Mouse (Mus musculus) CD4-positive helper T cell, adult 2 months (primary cell): ENCODE results near the gene Slc30a6.

Experiments
- DNase-seq: peaks from one replicate; pipeline ENCODE4 v3.0.0-alpha.2; 2012; ENCODE audit warnings: low read depth, missing footprints, low spot score

Slc30a6 gene

GRCm38 (mm10) chr17:74395383-74396065 lies at the start of gene Slc30a6:
Gene Slc30a6 (plus strand): TSS chr17:74395608.
- peak; percentile 96 for DNase-seq

- peak; percentile 11 for DNase-seq
Measured at GRCm38 (mm10) chr17:74363592-74363991, 31.8 kb upstream of the Slc30a6 start.

DNA sequence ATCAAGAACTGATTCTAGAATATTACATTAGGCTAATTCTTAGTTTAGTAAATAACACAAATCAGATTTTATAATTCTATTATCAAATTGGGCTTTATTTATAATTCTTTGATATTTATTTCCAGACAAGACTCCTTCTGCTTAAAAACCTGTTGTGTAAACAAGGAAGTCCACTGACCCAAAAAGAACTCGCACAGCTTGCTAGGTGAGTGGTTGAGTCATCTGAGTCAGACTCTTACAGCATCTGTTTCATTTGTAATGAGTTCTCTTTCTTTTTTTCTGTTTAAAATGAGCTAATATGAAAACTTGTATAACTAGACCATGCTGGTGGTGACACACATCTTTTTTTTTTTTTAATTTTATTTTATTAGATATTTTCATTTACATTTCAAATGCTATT lies 18.5 kb upstream of the Slc30a6 start:
- no peak for DNase-seq

DNA sequence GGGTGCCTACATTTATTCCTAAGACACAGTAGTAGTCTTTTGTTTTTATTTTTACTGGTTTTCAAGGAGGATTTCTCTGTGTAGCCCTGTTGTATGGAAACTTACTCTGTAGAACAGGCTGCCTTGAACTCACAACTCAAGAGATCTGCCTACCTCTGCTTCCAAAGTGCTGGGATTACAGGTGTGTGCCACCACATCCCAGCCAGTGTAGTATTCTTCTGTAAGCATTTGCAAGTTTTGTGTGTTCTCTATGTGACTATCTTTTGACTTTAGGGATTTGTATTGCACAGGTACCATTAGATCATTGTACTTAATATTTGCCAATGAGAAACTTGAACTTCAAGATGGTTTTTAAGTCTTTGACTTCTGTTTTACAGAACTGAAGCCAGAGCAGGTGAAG lies 8.8 kb upstream of the Slc30a6 start:
- DNase-seq = no peak

DNA sequence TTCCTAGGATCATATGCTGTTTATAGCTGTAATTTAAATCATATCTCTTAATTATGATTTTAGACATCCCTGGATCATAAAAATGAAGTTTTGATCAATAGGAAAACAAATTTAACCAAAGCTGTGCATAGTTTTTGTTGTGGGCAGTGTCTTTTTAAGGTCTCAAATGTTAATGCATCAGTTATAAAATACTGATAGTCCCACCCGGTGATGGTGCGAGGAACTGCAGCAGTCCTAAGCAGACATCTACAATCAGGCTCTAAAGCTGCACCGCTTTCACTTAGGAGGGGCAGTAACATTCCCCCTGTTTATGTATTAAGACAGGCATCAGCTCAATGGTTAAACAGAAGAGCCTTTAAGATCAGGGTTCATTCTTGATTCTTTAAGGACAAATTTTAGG lies 5.6 kb upstream of the Slc30a6 start:
- no peak for DNase-seq

- DNase-seq = no peak
Measured at GRCm38 (mm10) chr17:74394381-74394780, 1.0 kb upstream of the Slc30a6 start.

GRCm38 (mm10) chr17:74394855-74395254 lies 553 bp upstream of the Slc30a6 start:
- peak; percentile 54 for DNase-seq

GRCm38 (mm10) chr17:74396766-74397165 lies 1.4 kb downstream of the Slc30a6 start:
- no peak for DNase-seq

DNA sequence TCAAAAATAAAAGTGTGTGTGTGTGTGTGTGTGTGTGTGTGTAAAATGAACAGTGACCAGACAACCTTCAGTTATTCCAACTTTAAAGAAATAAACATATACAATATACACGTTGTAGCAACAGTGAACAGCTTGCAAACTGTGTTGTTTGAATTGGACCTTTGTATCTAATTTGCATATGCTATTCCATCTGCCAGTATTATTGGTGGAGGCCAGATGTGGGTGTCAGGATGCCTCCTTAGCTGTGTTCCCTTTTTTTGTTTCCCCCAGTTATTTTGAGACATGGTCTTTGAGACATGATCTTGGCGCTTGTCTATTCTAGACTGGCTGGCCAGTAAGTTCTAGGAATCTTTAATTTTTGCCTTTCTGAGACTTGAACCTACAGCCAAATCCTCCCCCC lies 1.8 kb downstream of the Slc30a6 start:
- DNase-seq = no peak

GRCm38 (mm10) chr17:74402486-74403222 lies 7.2 kb downstream of the Slc30a6 start:
- DNase-seq = no peak

- DNase-seq = no peak
Measured at GRCm38 (mm10) chr17:74406487-74406886, 11.1 kb downstream of the Slc30a6 start.

- peak; percentile 17 for DNase-seq
Measured at GRCm38 (mm10) chr17:74409722-74410121, 14.3 kb downstream of the Slc30a6 start.

DNA sequence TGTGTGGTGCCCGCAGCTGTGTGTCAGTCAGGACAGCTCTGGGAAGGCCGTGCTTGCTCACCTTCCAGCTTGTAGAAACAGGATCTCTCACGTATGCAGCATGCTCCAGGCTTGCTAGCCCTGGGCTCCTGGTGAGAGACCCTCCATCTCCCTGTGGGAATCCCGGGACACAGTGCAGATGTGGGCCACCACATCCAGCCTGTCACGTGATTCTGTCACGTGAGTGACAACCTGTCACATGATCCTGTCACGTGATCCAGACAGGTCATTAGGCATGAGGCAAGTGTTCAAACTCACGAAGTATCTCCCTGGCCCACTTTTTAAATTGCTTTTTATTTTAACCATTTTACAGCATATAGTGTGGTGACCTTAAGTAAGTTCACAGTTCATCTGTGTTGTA lies 17.9 kb downstream of the Slc30a6 start:
- DNase-seq = no peak

- no peak for DNase-seq
Measured at GRCm38 (mm10) chr17:74414671-74415070, 19.3 kb downstream of the Slc30a6 start.

DNA sequence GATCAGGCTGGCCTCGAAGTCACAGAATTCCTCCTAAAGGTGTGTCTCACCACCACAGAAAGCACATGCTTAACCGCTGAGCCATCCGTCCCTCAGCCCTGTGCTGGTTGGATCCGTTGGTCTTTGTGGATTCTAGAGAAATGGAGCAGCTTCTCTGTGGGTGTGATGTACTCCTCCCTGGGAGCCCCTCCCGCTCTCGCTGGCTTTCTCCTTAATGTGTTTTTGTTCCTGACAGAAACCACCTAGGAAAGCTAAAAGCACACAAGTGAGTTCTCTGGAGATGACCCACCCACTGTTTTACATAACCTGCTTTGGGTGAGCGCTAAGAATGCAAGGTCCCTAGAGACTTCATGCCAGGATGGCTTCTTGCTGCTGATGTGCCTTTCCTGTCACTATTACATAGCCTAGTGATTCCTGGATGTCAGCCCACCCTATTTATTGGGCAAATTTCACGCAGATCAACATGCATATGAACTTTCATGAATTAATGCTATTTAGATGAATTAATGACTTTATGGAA lies 21.5 kb downstream of the Slc30a6 start:
- DNase-seq = no peak

DNA sequence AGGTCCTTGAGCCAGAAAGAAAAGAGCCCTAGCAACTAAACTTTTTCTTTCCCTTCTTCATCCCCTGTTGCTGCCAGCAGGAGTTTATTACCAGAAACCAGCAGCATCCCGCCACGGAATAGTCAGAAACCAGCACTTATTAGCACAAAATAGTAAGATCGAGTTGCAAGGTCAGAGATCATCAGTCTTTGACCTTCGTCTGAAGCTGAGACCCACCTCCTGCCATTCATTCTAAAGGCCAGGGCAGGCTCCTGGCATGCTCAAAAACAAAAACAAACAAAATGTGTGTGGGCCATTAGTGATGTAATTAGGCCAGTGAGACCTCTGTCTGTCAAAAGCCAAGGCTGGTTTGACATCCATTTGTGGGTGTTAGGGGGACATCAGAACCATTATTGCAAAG lies 22.8 kb downstream of the Slc30a6 start:
- DNase-seq = no peak

DNA sequence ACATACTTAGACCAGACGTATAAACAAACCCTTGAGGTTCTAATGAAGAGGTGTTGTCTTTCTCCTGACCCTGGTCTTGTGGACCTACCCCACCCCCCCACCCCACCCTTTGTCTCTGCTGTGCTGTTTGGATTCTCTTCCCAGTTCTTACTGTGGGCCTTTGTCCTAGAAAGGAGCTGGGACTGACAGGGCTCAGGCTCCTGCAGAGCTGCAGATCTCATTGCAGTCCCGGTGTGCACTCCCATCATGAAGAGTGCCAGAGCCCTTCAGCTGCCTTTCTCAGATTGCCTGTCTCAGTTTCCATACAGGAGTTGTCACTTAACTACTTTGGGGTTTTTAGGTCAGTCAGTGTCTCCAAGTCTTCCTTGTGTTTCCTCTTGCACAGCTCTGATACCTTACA lies 25.2 kb downstream of the Slc30a6 start:
- no peak for DNase-seq

DNA sequence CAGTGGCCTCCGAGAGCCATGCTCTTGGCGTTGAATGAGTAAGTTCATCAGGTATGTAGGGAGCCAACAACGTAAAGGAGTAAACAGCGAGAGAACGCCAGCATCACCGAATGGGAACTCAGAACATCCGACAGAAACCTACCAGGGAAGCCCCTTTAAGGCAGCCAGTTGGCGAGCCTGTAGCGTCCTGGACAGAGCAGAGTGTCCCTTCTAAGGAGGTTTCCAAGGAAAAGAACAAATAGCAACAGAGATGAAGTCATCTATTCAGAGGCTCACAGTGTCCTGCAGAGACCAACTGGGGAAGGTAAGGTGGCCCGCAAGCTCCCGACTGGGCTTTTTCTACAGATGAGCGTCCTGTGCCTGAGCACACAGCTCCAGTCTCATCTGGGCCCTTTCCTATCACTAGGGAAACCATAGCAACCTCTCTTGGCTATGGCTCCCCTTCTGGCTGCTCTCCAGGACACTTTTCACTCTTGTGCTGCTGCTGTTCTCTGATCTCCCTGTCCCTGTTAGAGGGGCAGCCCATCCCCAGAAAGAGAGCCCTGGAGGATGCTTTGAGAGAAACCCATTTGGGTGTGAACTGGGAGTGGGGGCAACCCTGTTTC lies 29.1 kb downstream of the Slc30a6 start:
- DNase-seq = no peak

- DNase-seq = no peak
Measured at GRCm38 (mm10) chr17:74430074-74430473, 34.7 kb downstream of the Slc30a6 start.

DNA sequence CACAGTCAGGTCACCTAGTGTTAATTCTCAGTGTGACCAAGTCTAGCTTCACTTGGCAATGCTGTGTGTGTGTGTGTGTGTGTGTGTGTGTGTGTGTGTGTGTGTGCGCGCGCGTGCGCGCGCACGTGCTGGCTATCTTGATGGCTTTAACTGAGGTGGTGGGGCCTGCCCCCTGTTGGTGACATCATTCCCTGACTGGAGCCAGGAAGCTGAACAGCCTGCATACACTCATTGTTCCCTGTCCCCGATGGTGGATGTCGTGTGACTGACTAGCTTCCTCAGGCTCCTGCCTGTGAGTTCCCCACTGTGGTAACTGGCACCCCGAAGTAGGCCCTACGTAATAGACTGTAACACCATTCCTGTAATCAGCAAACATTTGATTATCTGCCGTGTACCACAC lies 36.1 kb downstream of the Slc30a6 start:
- no peak for DNase-seq

- DNase-seq = no peak
Measured at GRCm38 (mm10) chr17:74432631-74433030, 37.2 kb downstream of the Slc30a6 start.

- no peak for DNase-seq
Measured at GRCm38 (mm10) chr17:74437762-74438161, 42.4 kb downstream of the Slc30a6 start.

DNA sequence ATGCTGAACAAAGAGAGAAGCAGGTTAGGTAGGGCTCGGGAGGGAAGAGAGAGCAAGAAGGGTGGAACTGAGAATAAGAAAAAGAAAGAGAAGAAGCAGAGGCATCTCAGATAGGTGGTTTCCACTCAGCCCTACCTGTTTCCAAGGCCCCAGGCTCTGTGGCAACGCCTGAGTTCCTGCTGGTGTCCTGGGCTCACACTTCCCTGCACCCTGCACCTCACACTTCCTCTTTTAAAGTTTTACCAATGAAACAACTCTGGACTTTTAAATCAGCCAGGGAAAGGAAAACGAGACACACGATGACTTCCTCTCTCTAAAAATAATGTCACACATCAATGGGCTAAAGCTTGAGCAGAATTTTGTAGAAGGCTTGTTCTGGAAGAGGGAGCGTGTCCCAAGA lies 45.1 kb downstream of the Slc30a6 start:
- no peak for DNase-seq
